Mouse (Mus musculus) frontal cortex, postnatal 36 days (tissue): Measurements from ENCODE around the gene Kdm1a.

ENCODE experiments used
- DNase-seq, 2 experiments: peaks; one replicate each; pipeline ENCODE4 v3.0.0; 2022; ENCODE audit warnings: low spot score in 2 of 2

Kdm1a gene

GRCm38 (mm10) chr4:136526412-136526811, 76.1 kb downstream of the Kdm1a start:
- DNase-seq, result peak; percentile 51 to 67

- DNase-seq, result no peak
These were observed 78.2 kb downstream of the Kdm1a start for GRCm38 (mm10) chr4:136524309-136524708.

- DNase-seq, result no peak
These were observed 80.6 kb downstream of the Kdm1a start for GRCm38 (mm10) chr4:136521898-136522297.

GRCm38 (mm10) chr4:136519866-136520265, 82.7 kb downstream of the Kdm1a start:
- DNase-seq, result no peak

- no peak for DNase-seq
These were observed 83.9 kb downstream of the Kdm1a start for GRCm38 (mm10) chr4:136518576-136518975.

GRCm38 (mm10) chr4:136518141-136518540, 84.4 kb downstream of the Kdm1a start:
- DNase-seq, result no peak

GRCm38 (mm10) chr4:136512905-136513304, 89.6 kb downstream of the Kdm1a start:
- no peak for DNase-seq

- DNase-seq, result no peak
These were observed 90.8 kb downstream of the Kdm1a start for GRCm38 (mm10) chr4:136511708-136512107.

GRCm38 (mm10) chr4:136509857-136510256, 92.7 kb downstream of the Kdm1a start:
- no peak for DNase-seq

- DNase-seq, result no peak
These were observed 96.9 kb downstream of the Kdm1a start for GRCm38 (mm10) chr4:136505426-136506215.
